Mouse (Mus musculus): ENCODE results near the gene Eif4enif1. TPM values are rescaled to one million over a fixed set of nuclear protein-coding genes. Genes with fewer than 3 reads are reported as not detected.
A peak's percentile ranks its signal among the peaks of the same experiment; 100 is the strongest.

Eif4enif1 gene
- total RNA-seq, 2 experiments from 2014 or later: 40.5 to 42.1 TPM

GRCm38 (mm10) chr11:3267133-3267532 is 64.9 kb downstream of the Eif4enif1 start:
- DNase-seq: no peak

- no peak for DNase-seq
Observed at GRCm38 (mm10) chr11:3269241-3269640, 67.0 kb downstream of the Eif4enif1 start.

GRCm38 (mm10) chr11:3278351-3278750 is 76.2 kb downstream of the Eif4enif1 start:
- DNase-seq: no peak

- no peak for DNase-seq
Observed at GRCm38 (mm10) chr11:3279729-3280128, 77.5 kb downstream of the Eif4enif1 start.

GRCm38 (mm10) chr11:3282887-3283286 is 80.7 kb downstream of the Eif4enif1 start:
- no peak for DNase-seq

GRCm38 (mm10) chr11:3283645-3284044 is 81.5 kb downstream of the Eif4enif1 start:
- no peak for DNase-seq

GRCm38 (mm10) chr11:3285940-3286339 is 83.7 kb downstream of the Eif4enif1 start:
- DNase-seq: no peak

- no peak for DNase-seq
Observed at GRCm38 (mm10) chr11:3287131-3287530, 84.9 kb downstream of the Eif4enif1 start.

- no peak for DNase-seq
Observed at GRCm38 (mm10) chr11:3287921-3288320, 85.7 kb downstream of the Eif4enif1 start.

- DNase-seq: peak; percentile 53 to 72
Observed at GRCm38 (mm10) chr11:3288521-3289301, 86.5 kb downstream of the Eif4enif1 start, which contains the start of gene Patz1. Patz1 (plus strand) TSS chr11:3288874.

GRCm38 (mm10) chr11:3289302-3289802 is 87.2 kb downstream of the Eif4enif1 start:
- peak in 1 of 2 experiments; percentile 79 for DNase-seq

GRCm38 (mm10) chr11:3289803-3290639 is 87.8 kb downstream of the Eif4enif1 start:
- DNase-seq: peak; percentile 87 to 88

GRCm38 (mm10) chr11:3290640-3291310 is 88.6 kb downstream of the Eif4enif1 start:
- peak; percentile 49 to 67 for DNase-seq

GRCm38 (mm10) chr11:3291311-3292061 is 89.3 kb downstream of the Eif4enif1 start:
- peak; percentile 18 to 53 for DNase-seq

GRCm38 (mm10) chr11:3292062-3292421 is 89.8 kb downstream of the Eif4enif1 start:
- DNase-seq: peak; percentile 61 to 66

GRCm38 (mm10) chr11:3292711-3293249 is 90.6 kb downstream of the Eif4enif1 start:
- DNase-seq: peak in 1 of 2 experiments; percentile 27

GRCm38 (mm10) chr11:3293361-3293760 is 91.2 kb downstream of the Eif4enif1 start:
- no peak for DNase-seq

All from heart, adult 18-20 months (tissue).